Mouse (Mus musculus): ENCODE measurements around the gene Fibp. TPM values are rescaled to one million over a fixed set of nuclear protein-coding genes. Genes with fewer than 3 reads are reported as not detected.

Fibp gene
- total RNA-seq (2023) = 10 to 100 TPM; 85.7 to 89.0 TPM

DNA sequence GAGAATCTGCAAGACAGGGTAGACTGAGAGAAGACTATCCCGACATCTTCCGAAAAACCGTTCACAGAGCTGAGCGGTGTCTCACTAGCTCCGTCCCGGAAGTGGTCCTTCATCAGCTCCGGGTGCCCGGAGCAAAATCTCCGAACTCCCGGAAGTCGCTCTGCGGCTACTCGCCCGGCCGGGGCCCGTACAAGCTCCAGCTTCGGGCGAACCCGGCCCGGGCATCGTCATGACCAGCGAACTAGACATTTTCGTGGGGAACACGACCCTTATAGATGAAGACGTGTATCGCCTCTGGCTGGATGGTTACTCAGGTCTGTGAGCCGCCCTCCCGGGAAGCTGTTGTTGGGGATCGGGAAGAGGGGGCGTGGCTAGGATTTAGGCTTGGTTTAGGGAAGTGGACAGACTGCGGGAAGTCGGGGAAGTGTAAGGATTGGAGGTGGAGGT lies at the start of gene Fibp:
Gene Fibp (plus strand): TSS at position 151 of the 447 bp plus-strand sequence.

DNA sequence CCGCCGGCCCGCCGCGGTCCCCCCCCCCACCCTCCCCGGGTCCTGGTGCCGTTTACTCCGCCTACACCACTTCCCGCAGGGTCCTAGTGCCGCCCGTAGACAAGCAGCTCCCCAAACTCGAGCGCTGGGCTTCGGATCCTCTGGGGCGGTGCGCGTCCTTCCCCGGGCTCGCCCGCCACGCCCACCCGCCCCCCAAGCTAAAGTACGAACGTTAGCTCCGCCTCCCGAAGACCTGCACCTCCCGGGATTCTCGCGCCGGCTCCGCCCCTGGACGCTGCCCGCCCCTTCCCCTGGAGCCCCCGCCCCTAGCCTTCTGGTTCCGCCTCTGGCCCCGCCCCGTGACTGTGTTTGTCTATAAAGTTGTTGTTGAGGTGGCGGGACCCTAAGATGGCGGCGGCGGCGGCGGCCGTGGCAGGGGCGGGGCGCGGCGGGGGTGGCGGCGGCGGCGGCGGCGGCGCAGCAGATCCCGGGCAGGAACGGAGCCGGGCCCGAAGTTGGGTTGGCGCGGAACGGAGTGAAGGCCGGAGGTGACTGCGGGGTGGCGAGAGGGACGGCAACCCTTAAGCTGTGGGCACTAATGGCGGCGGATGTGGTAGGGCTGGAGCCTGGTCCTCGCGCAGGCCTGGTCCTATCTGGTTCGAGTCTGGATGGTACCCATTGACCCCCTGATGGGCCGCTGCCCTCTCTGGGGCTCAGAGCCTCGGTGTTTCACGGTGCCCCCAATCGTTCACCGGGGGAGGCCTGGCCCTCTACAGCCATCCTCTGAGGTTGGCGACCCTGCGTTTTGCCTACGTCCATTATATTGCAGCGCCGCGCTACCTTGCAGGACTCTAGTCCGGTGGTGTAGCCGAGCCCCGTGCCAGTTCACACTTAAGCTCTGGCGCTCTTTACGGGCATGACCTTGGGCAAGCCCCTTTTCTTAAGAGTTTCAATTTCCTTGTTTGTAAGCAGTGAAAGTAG lies 35.4 kb upstream of the Fibp start, which contains the start of the genes Drap1 and AI837181:
Gene Drap1 (minus strand): TSS at position 198 of the 960 bp plus-strand sequence.
Gene AI837181 (plus strand): TSS at position 363 of the 960 bp plus-strand sequence.

DNA sequence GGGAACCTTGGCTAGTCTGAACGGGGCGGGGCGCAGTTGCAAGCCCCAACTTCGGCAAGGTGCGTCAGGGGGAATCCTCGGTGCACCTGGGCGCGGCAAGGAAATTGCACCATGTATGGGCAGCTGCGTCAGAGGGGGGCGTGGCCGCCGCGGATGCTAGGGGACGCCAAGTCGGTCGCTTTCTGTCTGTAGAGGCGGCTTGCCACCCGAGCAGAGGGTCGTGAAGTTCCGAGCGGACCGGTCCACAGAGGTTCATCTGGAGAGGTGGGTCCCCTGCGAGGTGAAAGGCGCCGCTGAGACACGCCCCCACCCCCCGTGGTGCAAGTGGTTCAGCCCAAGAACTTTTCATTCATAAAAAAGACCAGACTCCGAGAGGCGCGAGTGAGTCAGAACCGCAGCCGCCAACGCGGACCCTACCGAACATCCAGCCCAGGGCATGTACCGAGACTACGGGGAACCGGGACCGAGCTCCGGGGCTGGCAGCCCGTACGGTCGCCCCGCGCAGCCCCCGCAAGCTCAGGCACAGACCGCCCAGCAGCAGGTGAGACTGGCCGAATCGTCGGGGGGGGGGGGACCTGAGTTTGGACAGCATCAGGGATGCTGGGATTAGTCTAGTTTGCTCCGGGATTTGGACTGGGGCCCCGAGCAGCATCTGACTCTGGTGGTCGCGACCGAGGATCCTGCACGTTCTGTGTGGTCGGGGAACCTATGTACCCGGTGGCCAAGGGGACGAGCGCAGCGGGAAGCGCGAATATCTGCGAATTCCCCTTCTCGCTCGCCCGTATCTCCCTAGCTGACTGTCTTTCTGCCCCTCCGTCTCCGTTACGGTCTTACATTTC lies 12.7 kb upstream of the Fibp start, which contains the start of gene Fosl1:
Gene Fosl1 (plus strand): TSS at position 33 of the 839 bp plus-strand sequence.

DNA sequence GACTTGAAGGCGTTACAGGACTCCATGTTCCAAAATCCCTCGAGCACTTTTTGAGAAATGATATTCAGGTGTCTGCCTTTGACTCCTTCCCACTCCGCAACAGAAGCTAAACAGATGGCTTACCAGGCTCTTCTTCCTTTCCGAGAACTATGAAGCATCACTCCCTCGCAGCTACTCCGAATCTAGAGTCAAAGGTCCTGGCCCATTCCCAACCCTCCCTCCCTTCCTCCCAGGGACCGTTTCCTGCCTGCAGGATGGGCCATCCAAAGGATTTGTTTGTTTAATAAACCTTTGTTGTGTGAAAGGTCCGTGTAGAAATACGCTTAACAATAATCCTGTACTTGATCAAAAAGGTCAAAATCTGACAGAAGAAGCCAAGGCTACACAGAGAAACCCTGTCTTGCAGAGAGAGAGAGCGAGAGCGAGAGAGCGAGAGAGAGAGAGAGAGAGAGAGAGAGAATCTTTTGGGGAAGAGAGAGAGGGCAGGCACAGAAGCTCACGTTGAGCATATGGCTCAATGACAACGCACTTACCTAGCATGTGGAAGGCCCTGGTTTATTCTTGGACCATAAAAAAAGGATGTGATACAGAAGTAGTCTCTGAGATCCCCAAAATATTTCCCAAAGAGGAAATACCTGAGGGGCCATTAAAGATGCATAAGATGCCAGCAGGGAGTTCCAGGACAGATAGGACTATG lies 2.5 kb upstream of the Fibp start, which contains the start of gene Ccdc85b:
Gene Ccdc85b (minus strand): TSS at position 149 of the 697 bp plus-strand sequence.

DNA sequence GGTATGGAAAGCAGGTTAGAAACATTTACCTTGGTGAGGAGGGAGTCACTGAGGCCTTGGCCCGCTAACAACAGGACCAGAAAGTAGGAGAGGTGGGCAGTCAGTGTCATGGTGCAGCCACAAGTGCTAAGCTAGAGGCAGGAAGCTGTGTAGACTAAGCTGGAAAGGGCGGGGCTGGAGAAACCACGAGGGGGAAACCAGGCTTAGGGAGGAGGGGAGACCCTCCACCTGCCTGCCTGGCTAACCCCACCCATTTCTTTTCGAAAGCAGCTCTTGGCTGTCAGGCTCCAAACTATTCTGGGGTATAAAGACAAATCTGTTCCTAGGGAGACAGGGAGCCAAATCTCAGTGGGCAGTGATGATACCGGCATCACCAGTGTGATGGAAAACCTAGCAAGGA lies 8.0 kb downstream of the Fibp start, which contains the start of gene Ctsw:
Gene Ctsw (minus strand): TSS at position 134 of the 400 bp plus-strand sequence.

DNA sequence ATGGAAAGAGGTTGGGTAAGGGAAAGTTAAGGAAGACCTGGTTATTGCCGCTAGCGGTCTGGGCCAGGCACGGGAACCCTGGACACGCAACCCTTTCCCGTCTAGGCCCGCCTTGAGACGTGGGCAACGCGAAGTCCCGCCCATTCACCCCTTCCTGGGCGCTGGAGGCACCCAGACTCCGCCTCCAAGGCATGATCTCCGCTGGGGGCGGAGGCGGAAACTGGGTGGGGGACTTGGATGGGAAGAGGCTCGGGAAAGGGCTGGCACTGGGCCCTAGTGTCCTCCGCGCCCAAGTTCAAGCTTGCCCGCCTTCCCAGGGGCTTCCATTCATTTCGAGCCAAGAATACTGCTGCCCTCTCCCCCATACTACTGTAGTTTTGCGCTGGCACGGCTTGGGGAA lies 13.3 kb downstream of the Fibp start, which contains the start of gene Efemp2:
Gene Efemp2 (plus strand): TSS at position 235 of the 400 bp plus-strand sequence.

DNA sequence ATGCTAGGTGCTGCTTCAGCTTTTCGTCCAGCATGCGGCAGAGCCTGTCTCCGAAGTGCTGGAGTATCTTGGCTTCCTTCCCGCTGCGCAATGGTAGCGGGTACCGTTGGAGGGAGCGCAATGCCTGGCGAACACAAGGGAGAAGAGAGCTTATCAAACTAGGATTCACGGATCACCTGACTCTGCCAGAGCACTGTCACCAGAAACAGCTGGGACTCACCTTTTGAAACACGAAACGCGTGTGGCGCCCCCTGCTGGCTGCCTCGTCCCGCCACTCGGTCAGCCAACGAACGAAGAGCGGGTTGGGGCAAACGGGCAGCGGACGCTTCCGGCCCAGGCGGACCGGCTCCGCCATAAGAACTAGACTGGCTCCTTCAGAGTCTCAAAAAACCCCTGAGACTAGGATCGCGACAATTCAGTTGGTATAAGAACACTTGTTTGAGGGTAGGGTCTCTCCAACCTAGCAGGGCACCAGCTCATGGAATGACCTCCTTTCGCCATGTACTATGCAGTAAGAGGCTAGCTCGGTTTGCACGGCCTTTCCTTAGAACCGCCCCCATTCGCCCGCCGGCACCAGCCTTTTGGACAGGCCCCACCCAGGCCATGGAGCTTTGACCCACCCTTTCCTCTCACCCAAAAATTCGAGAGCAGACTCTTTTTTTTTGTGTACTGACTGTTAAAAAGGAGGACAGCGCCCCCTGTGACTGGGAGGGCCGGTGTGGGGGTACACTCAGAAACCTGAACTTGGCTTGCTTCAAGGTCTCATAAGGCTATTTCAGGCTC lies 27.5 kb downstream of the Fibp start, which contains the start of gene Mus81:
Gene Mus81 (minus strand): TSS at position 635 of the 783 bp plus-strand sequence.

DNA sequence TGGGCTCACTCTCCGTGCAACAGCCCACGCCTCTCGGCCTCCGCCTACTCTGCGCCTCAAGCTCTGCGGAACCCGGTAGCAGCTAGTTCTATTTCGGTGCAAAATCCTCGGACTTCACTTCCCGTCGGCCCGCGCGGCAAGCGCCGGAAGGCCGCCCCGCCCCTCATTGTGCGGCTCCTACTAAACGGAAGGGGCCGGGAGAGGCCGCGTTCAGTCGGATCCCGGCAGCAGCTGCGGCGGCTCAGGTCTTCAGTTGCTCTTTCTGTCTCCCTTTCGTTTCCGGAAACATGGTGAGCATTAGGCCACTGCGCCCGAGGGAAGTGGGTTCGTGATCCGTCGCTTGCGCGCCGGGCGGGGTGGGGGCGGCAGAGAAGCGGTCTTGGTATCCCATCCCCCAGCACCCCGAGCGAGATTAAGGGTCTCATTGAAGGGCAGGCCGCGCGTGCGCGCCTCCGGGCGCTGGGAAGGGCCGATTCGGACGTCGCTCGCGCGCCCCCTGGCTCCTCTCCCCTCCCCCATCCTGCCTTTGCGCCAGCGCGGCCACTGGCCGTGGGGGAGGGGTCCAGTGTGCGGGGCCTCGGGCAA lies 30.0 kb downstream of the Fibp start, which contains the start of gene Cfl1:
Gene Cfl1 (plus strand): TSS at position 143 of the 585 bp plus-strand sequence.

DNA sequence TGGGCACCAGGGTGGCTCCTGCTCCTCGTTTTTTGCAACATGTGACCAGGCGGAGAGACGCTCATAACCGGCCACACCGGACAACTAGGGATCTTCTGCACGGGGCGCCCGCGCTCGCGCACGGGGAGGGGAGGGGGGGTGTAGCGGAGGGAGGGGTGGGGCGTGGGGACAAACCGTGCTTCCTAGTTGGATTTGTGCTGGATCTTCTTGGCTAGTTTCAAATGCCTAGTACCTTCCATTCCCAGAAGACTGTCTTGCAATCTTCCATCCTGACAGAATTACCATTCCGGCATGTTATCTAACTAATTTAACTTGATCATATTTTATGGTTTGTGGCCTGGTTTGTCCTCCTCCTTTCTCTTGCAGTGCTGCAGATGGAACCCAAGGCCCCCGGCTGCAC lies 43.3 kb downstream of the Fibp start, which contains the start of gene 1700020D05Rik:
Gene 1700020D05Rik (minus strand): TSS at position 101 of the 400 bp plus-strand sequence.

DNA sequence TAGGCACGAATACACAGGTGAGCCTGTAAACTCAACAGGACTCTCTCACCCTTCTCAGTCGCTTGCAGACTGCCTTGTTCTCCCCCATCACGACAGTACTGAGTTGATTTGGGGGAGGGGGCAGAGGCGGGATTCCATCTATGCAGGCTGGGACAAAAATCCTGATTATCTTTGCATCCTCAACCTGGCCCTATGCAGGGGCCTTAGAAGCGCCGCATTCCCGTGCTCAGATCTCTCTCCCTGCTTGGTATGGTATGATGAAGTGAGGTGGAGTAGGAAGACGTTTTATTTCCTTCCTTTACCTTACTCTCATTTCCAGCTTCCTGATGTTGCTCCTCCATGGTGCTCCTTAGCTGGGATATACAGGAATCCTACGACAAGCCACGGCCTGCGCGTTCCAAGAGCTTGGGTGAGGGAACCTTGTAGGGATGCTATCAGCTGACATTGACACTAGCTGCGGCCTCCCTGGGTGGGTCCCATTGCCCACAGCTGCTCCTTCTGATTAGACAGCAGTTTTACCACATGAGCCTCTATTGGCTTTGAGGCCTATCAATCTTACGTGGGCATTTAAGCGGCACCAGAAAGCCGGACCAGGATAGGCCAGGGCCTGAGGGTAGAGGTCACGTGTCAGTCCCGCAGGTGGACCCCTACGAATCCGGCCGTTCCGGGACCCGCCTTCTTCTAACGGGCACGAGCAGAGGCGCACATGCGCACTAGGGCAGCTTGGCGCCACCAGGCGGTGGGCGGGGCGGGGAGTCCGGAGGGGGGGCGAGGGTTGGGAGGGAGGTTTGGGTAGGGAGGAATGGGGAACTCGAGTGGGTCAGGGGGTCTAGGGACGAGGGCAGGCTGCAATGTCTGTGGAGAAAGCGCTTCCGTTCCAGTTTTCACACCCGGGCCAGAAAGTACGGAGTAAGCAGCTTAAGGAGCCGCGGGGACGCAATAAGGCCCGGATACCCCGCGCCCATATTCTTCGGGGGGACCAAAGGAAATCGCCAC lies 49.9 kb downstream of the Fibp start, which contains the start of gene Snx32:
Gene Snx32 (minus strand): TSS at position 508 of the 996 bp plus-strand sequence.

Other genes with a start within 250 kb of the Fibp start
- gene Pacs1, start 187.5 kb upstream of the Fibp start, total RNA-seq (2023) = 100 to 1,000 TPM; 102 to 103 TPM
- 100 to 1,000 TPM; 262 to 282 TPM for gene Sf3b2, start 165.2 kb upstream of the Fibp start, total RNA-seq (2023)
- gene Gal3st3, start 162.3 kb upstream of the Fibp start, total RNA-seq (2023) = not detected
- not detected for gene Catsper1, start 124.9 kb upstream of the Fibp start, total RNA-seq (2023)
- 1 to 10 TPM; 1.0 to 2.9 TPM for gene Cst6, start 111.0 kb upstream of the Fibp start, total RNA-seq (2023)
- 10 to 100 TPM; 35.1 to 42.2 TPM for gene Eif1ad, start 93.9 kb upstream of the Fibp start, total RNA-seq (2023)
- 100 to 1,000 TPM; 104 to 116 TPM for gene Banf1, start 93.4 kb upstream of the Fibp start, total RNA-seq (2023)
- gene Sart1, start 71.9 kb upstream of the Fibp start, total RNA-seq (2023) = 100 to 1,000 TPM; 183 to 193 TPM
- under 1 TPM in 1 of 2 experiments, not detected in 1; 0.98 TPM for gene Tsga10ip, start 58.1 kb upstream of the Fibp start, total RNA-seq (2023)
- gene Drap1, start 35.6 kb upstream of the Fibp start, total RNA-seq (2023) = 100 to 1,000 TPM; 176 to 179 TPM
- gene AI837181, start 35.5 kb upstream of the Fibp start, total RNA-seq (2023) = 10 to 100 TPM; 66.9 to 71.3 TPM
- not detected for gene Fosl1, start 13.1 kb upstream of the Fibp start, total RNA-seq (2023)
- gene Ccdc85b, start 2.7 kb upstream of the Fibp start, total RNA-seq (2023) = 1 to 10 TPM; 7.1 TPM
- 100 to 1,000 TPM; 168 to 233 TPM for gene Ctsw, start 7.9 kb downstream of the Fibp start, total RNA-seq (2023)
- 1 to 10 TPM; 1.6 to 3.4 TPM for gene Efemp2, start 13.3 kb downstream of the Fibp start, total RNA-seq (2023)
- 10 to 100 TPM; 46.1 to 52.7 TPM for gene Mus81, start 27.8 kb downstream of the Fibp start, total RNA-seq (2023)
- 1,000 to 10,000 TPM; 1,462 to 1,487 TPM for gene Cfl1, start 29.8 kb downstream of the Fibp start, total RNA-seq (2023)
- 1 to 10 TPM; 2.1 to 2.6 TPM for gene 1700020D05Rik, start 43.2 kb downstream of the Fibp start, total RNA-seq (2023)
- gene Snx32, start 49.9 kb downstream of the Fibp start, total RNA-seq (2023) = 10 to 100 TPM in 1 of 2 experiments, 1 to 10 TPM in 1; 9.2 to 10.5 TPM
- gene Ovol1, start 100.0 kb downstream of the Fibp start, total RNA-seq (2023) = not detected
- gene Ap5b1, start 107.4 kb downstream of the Fibp start, total RNA-seq (2023) = 10 to 100 TPM; 25.5 to 26.2 TPM
- gene Rnaseh2c, start 141.3 kb downstream of the Fibp start, total RNA-seq (2023) = 100 to 1,000 TPM; 113 TPM
- 100 to 1,000 TPM; 120 to 134 TPM for gene Kat5, start 149.6 kb downstream of the Fibp start, total RNA-seq (2023)
- 100 to 1,000 TPM; 129 to 143 TPM for gene Rela, start 176.9 kb downstream of the Fibp start, total RNA-seq (2023)
- 100 to 1,000 TPM; 205 to 236 TPM for gene Sipa1, start 203.1 kb downstream of the Fibp start, total RNA-seq (2023)
- gene Map3k11, start 228.1 kb downstream of the Fibp start, total RNA-seq (2023) = 10 to 100 TPM; 47.9 to 54.0 TPM
- 100 to 1,000 TPM; 154 to 180 TPM for gene Pcnx3, start 228.3 kb downstream of the Fibp start, total RNA-seq (2023)
- gene Kcnk7, start 243.8 kb downstream of the Fibp start, total RNA-seq (2023) = 1 to 10 TPM; 1.1 to 1.3 TPM